Mouse (Mus musculus): ENCODE data around the gene Col1a1.

DNA sequence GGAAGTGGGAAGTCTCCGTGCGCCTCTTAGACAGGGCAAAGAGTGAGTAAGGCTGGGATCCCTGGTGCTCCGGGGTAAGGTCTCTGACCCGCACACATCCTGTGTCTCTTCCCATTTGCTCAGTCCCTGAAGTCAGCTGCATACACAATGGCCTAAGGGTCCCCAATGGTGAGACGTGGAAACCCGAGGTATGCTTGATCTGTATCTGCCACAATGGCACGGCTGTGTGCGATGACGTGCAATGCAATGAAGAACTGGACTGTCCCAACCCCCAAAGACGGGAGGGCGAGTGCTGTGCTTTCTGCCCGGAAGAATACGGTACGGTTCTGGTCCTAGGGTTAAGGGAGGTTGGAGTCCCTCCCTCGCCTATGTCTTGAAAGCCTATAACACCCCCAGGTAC, 1.8 kb downstream of the Col1a1 start:
- TF ChIP-seq POLR2A (IDR thresholded peaks at IDR 0.05; ENCODE audit: low read depth, low read length) = peak; percentile 66
- TF ChIP-seq CTCF (IDR thresholded peaks at IDR 0.05; ENCODE audit: borderline replicate concordance, insufficient read depth, low read length) = no peak

All from embryonic fibroblast, embryonic 13.5 days (primary cell).